In the genomic region with DNA sequence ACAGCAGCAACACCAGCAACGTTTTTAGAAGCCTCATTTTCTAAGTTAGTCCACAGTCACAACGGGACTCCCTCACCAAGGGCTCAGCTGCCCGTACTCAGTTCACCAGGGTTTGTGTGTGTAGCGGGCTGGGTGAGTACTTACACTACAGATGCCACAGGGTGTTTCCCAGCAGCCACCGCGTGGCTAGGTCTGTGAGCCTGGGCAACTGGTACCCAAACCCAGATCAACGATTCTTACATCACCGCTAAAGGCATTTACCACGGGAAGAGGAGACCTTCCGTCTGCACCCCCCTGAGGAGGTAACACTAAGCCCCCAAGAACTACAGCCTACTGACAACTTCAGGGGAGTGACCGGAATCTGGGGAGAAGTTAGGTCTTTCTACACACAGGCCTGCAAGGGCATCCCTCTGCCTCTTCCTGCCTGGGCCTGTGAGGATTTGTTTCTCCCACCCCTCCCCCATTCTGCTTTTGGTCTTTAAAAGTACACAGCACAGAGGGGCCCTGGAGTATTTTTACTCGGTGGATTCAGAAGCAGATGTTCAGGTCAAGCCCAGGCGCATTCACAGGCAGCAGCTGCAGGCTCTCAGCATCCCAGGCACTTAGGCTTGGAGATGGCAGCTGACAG, we compare ENCODE assay signal across 8 mouse cellular contexts.
DNase-seq lines count a peak whose midpoint lies in the region; ATAC-seq lines count a peak whose summit lies in the region.

No protein-coding gene starts in this region.

- H3K9ac ChIP-seq in embryonic facial prominence, embryonic 11.5 days (replicated peaks; ENCODE audit: low read length): peak overlapping the region; percentile 43
- H3K9ac ChIP-seq in limb, embryonic 13.5 days: peak overlapping the region; percentile 20; the same call in 1 of the 2 replicates
- no peak overlapping the region for H3K9ac ChIP-seq in midbrain, embryonic 16.5 days (ENCODE audit: low read depth, low read length)

- no peaks in the 10 kb centered on the region for H3K36me3 ChIP-seq in embryonic facial prominence, embryonic 11.5 days (replicated peaks; ENCODE audit: control insufficient read depth, insufficient read depth, low read depth, low read length)
- no peaks in the 10 kb centered on the region for H3K36me3 ChIP-seq in hindbrain, embryonic 10.5 days
- no peaks in the 10 kb centered on the region for H3K36me3 ChIP-seq in limb, embryonic 13.5 days
- H3K36me3 ChIP-seq in midbrain, embryonic 16.5 days (ENCODE audit: control insufficient read depth, insufficient read depth, low read length): no peaks in the 10 kb centered on the region

- no peaks in the 10 kb centered on the region for H3K9me3 ChIP-seq in embryonic facial prominence, embryonic 11.5 days (replicated peaks; ENCODE audit: control insufficient read depth, low read length)
- H3K9me3 ChIP-seq in hindbrain, embryonic 10.5 days: no peaks in the 10 kb centered on the region
- H3K9me3 ChIP-seq in limb, embryonic 13.5 days: no peaks in the 10 kb centered on the region
- H3K9me3 ChIP-seq in midbrain, embryonic 16.5 days (replicated peaks; ENCODE audit: control insufficient read depth, low read length, poor library complexity, severe bottlenecking): no peaks in the 10 kb centered on the region

- H3K27ac ChIP-seq in embryonic facial prominence, embryonic 11.5 days (replicated peaks; ENCODE audit: low read depth, low read length): peak overlapping the region; percentile 85
- peak overlapping the region; percentile 91 for H3K27ac ChIP-seq in hindbrain, embryonic 10.5 days
- H3K27ac ChIP-seq in limb, embryonic 13.5 days: peak overlapping the region; percentile 86
- H3K27ac ChIP-seq in midbrain, embryonic 16.5 days (ENCODE audit: low read length): peak overlapping the region; percentile 0

- no peak overlapping the region for H3K4me3 ChIP-seq in embryonic facial prominence, embryonic 11.5 days (ENCODE audit: low read depth, low read length)
- H3K4me3 ChIP-seq in hindbrain, embryonic 10.5 days: peak overlapping the region; percentile 35
- H3K4me3 ChIP-seq in limb, embryonic 13.5 days: peak overlapping the region; percentile 17
- H3K4me3 ChIP-seq in midbrain, embryonic 16.5 days (ENCODE audit: low read depth, low read length): peak overlapping the region; percentile 4; the same call in 1 of the 2 replicates

- peaks cover 11% of the 10 kb centered on the region for H3K4me1 ChIP-seq in embryonic facial prominence, embryonic 11.5 days (ENCODE audit: control insufficient read depth, insufficient read depth, low read length)
- peaks cover 68% of the 10 kb centered on the region for H3K4me1 ChIP-seq in hindbrain, embryonic 10.5 days (replicated peaks)
- peaks cover 75% of the 10 kb centered on the region for H3K4me1 ChIP-seq in limb, embryonic 13.5 days
- H3K4me1 ChIP-seq in midbrain, embryonic 16.5 days (ENCODE audit: control insufficient read depth, insufficient read depth, low read length): peaks cover 13% of the 10 kb centered on the region

- WGBS in embryonic facial prominence, embryonic 11.5 days: 13% methylated on average over 13 of the region's 13 CpGs
- 20% methylated on average over 13 of the region's 13 CpGs for WGBS in hindbrain, embryonic 10.5 days
- WGBS in limb, embryonic 13.5 days: 17% methylated on average over 13 of the region's 13 CpGs
- whole genome bisulfite sequencing in midbrain, embryonic 16.5 days: 15% methylated on average over 13 of the region's 13 CpGs

- peak overlapping the region; percentile 19 for H3K4me2 ChIP-seq in embryonic facial prominence, embryonic 11.5 days (ENCODE audit: low read depth, low read length)
- H3K4me2 ChIP-seq in limb, embryonic 13.5 days (replicated peaks): peak overlapping the region; percentile 57
- peak overlapping the region; percentile 54 for H3K4me2 ChIP-seq in midbrain, embryonic 16.5 days (ENCODE audit: low read length)

- peak; percentile 58 for ATAC-seq in frontal cortex, adult (ENCODE audit: low TSS enrichment)
- peak; percentile 71 for ATAC-seq in embryonic facial prominence, embryonic 11.5 days (replicated peaks; ENCODE audit: insufficient number of reproducible peaks, low FRiP score, low TSS enrichment, low read depth)
- peak; percentile 49 for ATAC-seq in limb, embryonic 13.5 days (ENCODE audit: low FRiP score, low read depth)
- 0 out of 2 replicates have a peak, but pooled peaks have one; percentile 39 for ATAC-seq in midbrain, embryonic 16.5 days

- no peak for DNase-seq in frontal cortex, postnatal 14 days (ENCODE audit: low spot score in 2 of 2)
- DNase-seq in embryonic facial prominence, embryonic 11.5 days (ENCODE audit: low spot score): peak; percentile 84
- peak; percentile 69 for DNase-seq in hindbrain, embryonic 10.5 days (ENCODE audit: low spot score)
- no peak for DNase-seq in cerebellum, adult 8-10 months
- DNase-seq in layer of hippocampus, postnatal 25 days (ENCODE audit: extremely low spot score in 1 of 2, low spot score in 1 of 2): no peak

- no peaks in the 10 kb centered on the region for H3K27me3 ChIP-seq in embryonic facial prominence, embryonic 11.5 days (ENCODE audit: control insufficient read depth, insufficient read depth, low read length)
- H3K27me3 ChIP-seq in hindbrain, embryonic 10.5 days (ENCODE audit: insufficient read depth, poor library complexity, severe bottlenecking): no peaks in the 10 kb centered on the region
- no peaks in the 10 kb centered on the region for H3K27me3 ChIP-seq in limb, embryonic 13.5 days
- no peaks in the 10 kb centered on the region for H3K27me3 ChIP-seq in midbrain, embryonic 16.5 days (ENCODE audit: control insufficient read depth, insufficient read depth, low read depth, low read length)

Comparison
In these comparisons a context has a peak if more than half of its experiments do, and no peak if none do; other contexts are left out.
1. DNase-seq: peak in embryonic facial prominence, embryonic 11.5 days (single experiment) and hindbrain, embryonic 10.5 days (single experiment); none in frontal cortex, postnatal 14 days (0 of 2), cerebellum, adult 8-10 months (single experiment) and layer of hippocampus, postnatal 25 days (0 of 2).
2. H3K27ac ChIP-seq: peak in every context shown above with its lines; median percentile 91 in hindbrain, embryonic 10.5 days; 86 in limb, embryonic 13.5 days; 85 in embryonic facial prominence, embryonic 11.5 days; 0 in midbrain, embryonic 16.5 days.
3. Peak in every context shown above with its lines, with median percentiles within 50 percentile points of each other: ATAC-seq and H3K4me2 ChIP-seq.